Mouse (Mus musculus) limb, embryonic 11.5 days (tissue): ENCODE results near the gene Uqcr11. TPM values are rescaled to one million over a fixed set of nuclear protein-coding genes. Genes with fewer than 3 reads are reported as not detected.

Experiments
- ATAC-seq: fragments of 200-750 bp; cut with Nextera tagmentation; 2 replicates; pipeline ENCODE4 v1.8.0; 2017; ENCODE audit warnings: low read depth; ENCODE audit not compliant: insufficient number of reproducible peaks, low FRiP score, low TSS enrichment
- DNase-seq: peaks from one replicate; pipeline ENCODE4 v3.0.0-alpha.2; 2015; ENCODE audit warnings: low spot score
- H3K27ac ChIP-seq: fragments of 300-500 bp; sonication (generic); replicated peaks from 2 replicates; pipeline ENCODE4 v1.5.1; 2014; ENCODE audit warnings: low read depth, mild to moderate bottlenecking, low read length
- H3K27me3 ChIP-seq: fragments of 300-500 bp; sonication (generic); 2 replicates; pipeline ENCODE4 v1.6.1; 2014; ENCODE audit warnings: mild to moderate bottlenecking, low read length, mixed read lengths; ENCODE audit not compliant: control insufficient read depth, insufficient read depth
- H3K36me3 ChIP-seq: fragments of 300-500 bp; sonication (generic); 2 replicates; pipeline ENCODE4 v1.6.1; 2014; ENCODE audit warnings: mild to moderate bottlenecking, low read length, moderate library complexity, mixed read lengths; ENCODE audit not compliant: control insufficient read depth, insufficient read depth
- H3K4me1 ChIP-seq: fragments of 300-500 bp; sonication (generic); 2 replicates; pipeline ENCODE4 v1.6.1; 2014; ENCODE audit warnings: low read length, mixed read lengths; ENCODE audit not compliant: control insufficient read depth, insufficient read depth
- H3K4me2 ChIP-seq: fragments of 300-500 bp; sonication (generic); 2 replicates; pipeline ENCODE4 v1.6.1; 2014; ENCODE audit warnings: low read depth, mild to moderate bottlenecking, moderate library complexity; ENCODE audit not compliant: severe bottlenecking
- H3K4me3 ChIP-seq: fragments of 300-500 bp; sonication (generic); 2 replicates; pipeline ENCODE4 v1.5.1; 2014; ENCODE audit warnings: low read depth, low read length
- H3K9ac ChIP-seq: fragments of 300-500 bp; sonication (generic); 2 replicates; pipeline ENCODE4 v1.6.1; 2014; ENCODE audit warnings: mild to moderate bottlenecking, low read length
- H3K9me3 ChIP-seq: fragments of 300-500 bp; sonication (generic); 2 replicates; pipeline ENCODE4 v1.6.1; 2016; ENCODE audit warnings: low read length; ENCODE audit not compliant: control insufficient read depth
- WGBS: fragments of 180-500 bp; shearing (Covaris S2); extraction: QIAGEN DNeasy Blood & Tissue Kit; methylation state at CpG from one replicate; pipeline ENCODE4 v1.1.7; 2014; 5-methylcytosine and 5-hydroxymethylcytosine counted together
- polyA plus RNA-seq: library from polyadenylated mRNA; unstranded; fragments of >200 nt; fragmentation: Nextera tagmentation; extraction: Ambion mirVana; gene quantifications from 2 replicates; pipeline ENCODE4 v1.2.1, GENCODE M21; 2014

Uqcr11 gene
- polyA plus RNA-seq, 1 experiment from 2014 or later, result 533 TPM

GRCm38 (mm10) chr10:80369995-80370747, 36.5 kb downstream of the Uqcr11 start:
- H3K4me2 ChIP-seq, result no peak overlapping the region
- H3K27ac ChIP-seq, result no peak overlapping the region
- no peak for ATAC-seq
- DNase-seq, result no peak
- H3K27me3 ChIP-seq, result no peaks in the 10 kb centered on the region
- 84% methylated on average over 21 of the region's 21 CpGs for WGBS
- H3K4me1 ChIP-seq, result peaks cover 5% of the 10 kb centered on the region; the same call in 1 of the 2 replicates
- H3K36me3 ChIP-seq, result no peaks in the 10 kb centered on the region
- H3K9me3 ChIP-seq, result no peaks in the 10 kb centered on the region
- H3K4me3 ChIP-seq, result no peak overlapping the region
- H3K9ac ChIP-seq, result no peak overlapping the region

DNA sequence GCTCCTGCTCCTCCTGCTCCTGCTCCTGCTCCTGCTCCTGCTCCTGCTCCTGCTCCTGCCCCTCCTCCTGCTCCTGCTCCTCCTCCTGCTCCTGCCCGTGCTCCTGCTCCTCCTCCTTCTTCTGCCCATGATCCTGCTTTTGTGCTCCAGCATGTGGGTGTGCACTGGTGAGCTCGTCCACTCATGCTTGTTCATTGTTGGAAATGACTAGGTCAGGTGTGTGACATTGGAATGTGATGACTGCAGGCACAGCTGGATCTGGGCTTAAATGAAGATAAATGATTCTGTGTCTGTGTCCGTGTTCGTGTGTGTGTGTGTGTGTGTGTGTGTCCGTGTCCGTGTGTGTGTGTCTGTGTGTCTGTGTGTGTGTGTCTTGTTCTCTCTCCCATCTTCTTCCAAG, 38.2 kb downstream of the Uqcr11 start:
- Histone ChIP-seq H3K4me3 (no peak overlapping the region), H3K9me3 (no peaks in the 10 kb centered on the region), H3K4me2 (no peak overlapping the region), H3K36me3 (no peaks in the 10 kb centered on the region), H3K27ac (no peak overlapping the region), H3K9ac (no peak overlapping the region), H3K4me1 (peaks cover 5% of the 10 kb centered on the region; the same call in 1 of the 2 replicates), H3K27me3 (0 out of 2 replicates have a peak, but pooled peaks cover 3% of the 10 kb centered on the region)
- 88% methylated on average over 6 of the region's 6 CpGs for WGBS
- DNase-seq, result no peak
- no peak for ATAC-seq

DNA sequence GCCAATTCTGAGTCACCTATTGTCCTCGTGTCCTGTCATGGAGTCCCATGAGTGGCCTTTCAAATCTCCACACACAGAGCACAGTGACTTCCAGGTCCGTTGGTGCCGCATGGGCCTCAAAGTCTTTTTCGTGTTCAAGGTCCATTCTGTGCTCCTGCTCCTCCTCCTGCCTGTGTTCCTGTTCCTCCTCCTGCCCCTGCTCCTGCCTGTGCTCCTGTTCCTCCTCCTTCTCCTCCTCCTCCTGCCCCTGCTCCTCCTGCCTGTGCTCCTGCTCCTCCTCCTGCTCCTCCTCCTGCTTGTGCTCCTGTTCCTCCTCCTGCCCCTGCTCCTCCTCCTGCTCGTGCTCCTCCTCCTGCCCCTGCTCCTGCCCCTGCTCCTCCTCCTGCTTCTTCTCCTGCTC, 38.7 kb downstream of the Uqcr11 start:
- H3K9ac ChIP-seq, result no peak overlapping the region
- H3K36me3 ChIP-seq, result no peaks in the 10 kb centered on the region
- no peak overlapping the region for H3K27ac ChIP-seq
- H3K4me1 ChIP-seq, result peaks cover 5% of the 10 kb centered on the region; the same call in 1 of the 2 replicates
- no peak for DNase-seq
- H3K4me2 ChIP-seq, result no peak overlapping the region
- no peaks in the 10 kb centered on the region for H3K9me3 ChIP-seq
- no peak for ATAC-seq
- no peak overlapping the region for H3K4me3 ChIP-seq
- 66% methylated on average over 5 of the region's 5 CpGs for WGBS
- 0 out of 2 replicates have a peak, but pooled peaks cover 3% of the 10 kb centered on the region for H3K27me3 ChIP-seq

DNA sequence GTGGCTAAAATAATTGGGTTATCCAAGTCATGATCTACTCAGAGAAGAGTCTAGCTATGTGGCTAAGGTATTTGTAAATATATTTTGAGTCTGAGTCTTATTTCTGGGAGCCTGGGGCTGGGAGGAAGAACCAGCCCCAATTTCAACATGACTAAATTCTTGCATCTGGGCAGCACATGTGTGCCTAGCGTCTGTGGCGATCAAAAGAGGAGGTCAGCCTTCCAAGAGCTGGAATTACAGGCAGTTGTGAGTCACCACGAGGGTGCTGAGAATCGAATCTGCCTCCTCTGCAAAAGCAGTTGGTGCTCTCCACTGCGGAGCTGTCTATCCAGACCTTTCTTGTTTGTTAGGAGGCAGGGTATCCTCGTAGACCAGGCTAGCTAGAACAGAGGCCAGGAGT, 40.9 kb downstream of the Uqcr11 start:
- Histone ChIP-seq H3K4me1 (no peaks in the 10 kb centered on the region), H3K4me3 (no peak overlapping the region), H3K27me3 (0 out of 2 replicates have a peak, but pooled peaks cover 3% of the 10 kb centered on the region), H3K9ac (no peak overlapping the region), H3K36me3 (no peaks in the 10 kb centered on the region), H3K9me3 (no peaks in the 10 kb centered on the region), H3K4me2 (no peak overlapping the region), H3K27ac (no peak overlapping the region)
- no peak for ATAC-seq
- 54% methylated on average over 6 of the region's 6 CpGs for WGBS
- DNase-seq, result no peak

GRCm38 (mm10) chr10:80363734-80364133, 42.9 kb downstream of the Uqcr11 start:
- Histone ChIP-seq H3K36me3 (no peaks in the 10 kb centered on the region), H3K4me3 (no peak overlapping the region), H3K27me3 (peaks cover 8% of the 10 kb centered on the region), H3K4me2 (no peak overlapping the region), H3K4me1 (no peaks in the 10 kb centered on the region), H3K9me3 (no peaks in the 10 kb centered on the region), H3K27ac (no peak overlapping the region), H3K9ac (no peak overlapping the region)
- ATAC-seq (no peak), DNase-seq (no peak)
- 45% methylated on average over 6 of the region's 6 CpGs for WGBS

DNA sequence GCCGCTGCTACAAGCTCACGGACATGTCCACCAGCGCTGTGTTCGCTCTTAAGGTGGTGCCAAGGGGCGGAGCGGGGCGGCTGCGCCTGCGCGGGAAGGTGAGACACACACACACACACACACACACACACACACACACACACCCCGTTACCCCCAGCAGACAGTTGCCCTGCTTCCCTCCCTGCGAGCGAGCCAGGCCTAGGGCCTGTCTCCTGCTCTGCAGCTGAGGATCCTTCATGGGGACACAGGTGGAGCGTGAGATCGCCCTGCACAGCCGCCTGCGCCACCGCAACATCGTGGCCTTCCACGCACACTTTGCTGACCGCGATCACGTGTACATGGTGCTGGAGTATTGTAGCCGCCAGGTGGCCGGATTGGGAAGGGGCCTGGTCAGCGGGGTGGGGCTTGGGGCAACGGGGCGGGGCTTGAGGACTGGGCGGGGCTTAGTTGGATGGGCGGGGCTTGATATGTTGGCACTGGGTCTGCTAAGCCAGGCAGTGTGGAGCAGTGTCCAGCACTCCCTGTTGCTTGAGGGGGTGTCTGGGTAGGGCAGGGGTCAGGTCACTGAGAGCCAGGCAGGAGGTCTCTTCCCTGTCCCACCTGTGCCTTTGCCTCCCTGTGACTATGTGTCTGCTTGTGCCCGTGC, 48.5 kb downstream of the Uqcr11 start:
- ATAC-seq (peak; percentile 40; the same call in 1 of the 2 replicates), DNase-seq (peak; percentile 45)
- H3K9ac ChIP-seq, result no peak overlapping the region
- 0 out of 2 replicates have a peak, but pooled peaks cover 3% of the 10 kb centered on the region for H3K9me3 ChIP-seq
- peaks cover 9% of the 10 kb centered on the region for H3K4me1 ChIP-seq
- H3K36me3 ChIP-seq, result no peaks in the 10 kb centered on the region
- peak overlapping the region; percentile 12; the same call in 1 of the 2 replicates for H3K4me3 ChIP-seq
- peak overlapping the region; percentile 21 for H3K4me2 ChIP-seq
- H3K27ac ChIP-seq, result no peak overlapping the region
- H3K27me3 ChIP-seq, result peaks cover 56% of the 10 kb centered on the region
- 8% methylated on average over 30 of the region's 31 CpGs for whole genome bisulfite sequencing

DNA sequence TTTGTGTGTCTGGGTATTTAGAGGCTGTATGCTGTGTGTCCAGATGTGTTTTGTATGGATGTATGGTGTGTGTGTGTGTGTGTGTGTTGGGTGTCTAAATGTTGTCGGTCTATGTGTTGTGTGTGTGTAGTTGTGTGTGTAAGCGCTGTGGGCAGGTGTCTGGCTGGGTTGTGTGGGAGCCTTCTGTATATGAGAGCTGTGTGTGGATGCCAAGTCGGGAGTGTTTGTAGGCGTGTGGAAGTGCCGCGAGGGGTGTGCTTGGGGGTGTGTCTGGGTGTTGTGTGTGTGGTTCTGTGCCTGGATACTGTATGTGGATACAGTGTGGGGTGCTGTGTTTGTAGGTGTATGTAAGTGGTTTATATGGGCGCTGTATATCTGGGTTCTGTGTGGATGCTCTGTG, 49.3 kb downstream of the Uqcr11 start:
- H3K27ac ChIP-seq, result no peak overlapping the region
- H3K9me3 ChIP-seq, result 0 out of 2 replicates have a peak, but pooled peaks cover 3% of the 10 kb centered on the region
- DNase-seq (no peak), ATAC-seq (no peak)
- no peak overlapping the region for H3K4me3 ChIP-seq
- H3K9ac ChIP-seq, result no peak overlapping the region
- no peaks in the 10 kb centered on the region for H3K36me3 ChIP-seq
- peaks cover 9% of the 10 kb centered on the region for H3K4me1 ChIP-seq
- 34% methylated on average over 7 of the region's 7 CpGs for WGBS
- peaks cover 64% of the 10 kb centered on the region for H3K27me3 ChIP-seq
- H3K4me2 ChIP-seq, result no peak overlapping the region; the same call in 1 of the 2 replicates

DNA sequence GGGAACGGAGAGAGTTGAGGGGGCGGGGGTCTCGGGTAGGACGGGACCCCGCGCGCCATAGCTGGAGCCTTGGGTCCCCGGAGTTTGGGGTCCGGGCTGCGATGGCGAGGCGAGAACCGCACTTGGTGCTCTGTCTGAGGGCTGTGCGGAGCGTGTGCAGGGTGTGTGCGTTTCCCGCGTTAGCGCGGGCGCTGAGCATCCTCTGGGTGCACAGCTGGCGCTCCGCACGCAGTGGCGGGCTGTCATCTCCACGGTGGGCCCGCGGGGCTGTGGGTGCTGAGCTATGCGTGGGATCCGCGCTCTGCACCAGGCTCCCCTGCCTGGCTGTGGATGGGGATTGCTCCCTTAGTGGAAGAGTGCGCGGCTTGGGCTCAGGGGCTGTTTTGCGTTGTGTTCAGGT, 49.9 kb downstream of the Uqcr11 start:
- Histone ChIP-seq H3K36me3 (no peaks in the 10 kb centered on the region), H3K27ac (no peak overlapping the region), H3K4me3 (peak overlapping the region; percentile 30), H3K4me1 (peaks cover 9% of the 10 kb centered on the region), H3K27me3 (peaks cover 70% of the 10 kb centered on the region), H3K9ac (peak overlapping the region; percentile 50), H3K9me3 (0 out of 2 replicates have a peak, but pooled peaks cover 3% of the 10 kb centered on the region), H3K4me2 (peak overlapping the region; percentile 58)
- 2% methylated on average over 34 of the region's 34 CpGs for WGBS
- ATAC-seq, result no peak
- no peak for DNase-seq
